20 mouse cellular contexts compared by ENCODE assay signal in genomic region chr19:41369557-41370460, GRCm38 (mm10). TPM values are rescaled to one million over a fixed set of nuclear protein-coding genes. Genes with fewer than 3 reads are reported as not detected.
A peak's percentile ranks its signal among the peaks of the same experiment; 100 is the strongest.
DNase-seq lines count a peak whose midpoint lies in the region; ATAC-seq and TF ChIP-seq lines count a peak whose summit lies in the region.
"Had no signal": no experiment of that assay in that cellular context is flagged by ENCODE, and none has a peak within 500 bp of the region (broad histone marks: within the 10 kb centered on the region; RNA-seq: fewer than 3 reads in every experiment).

No protein-coding gene starts in this region.

- intact Hi-C loops in left cerebral cortex, postnatal 25 days (cut with DNase I): no loop called here

- no peak for DNase-seq in heart, adult 18-20 months
- peak; percentile 86 for DNase-seq in A20 (ENCODE audit: low read depth, low spot score)
- DNase-seq in left cerebral cortex, postnatal 25 days (ENCODE audit: low spot score in 2 of 2): no peak
- DNase-seq in stomach, postnatal 0 days (ENCODE audit: low spot score): no peak
- DNase-seq in left cerebral cortex, adult 18-20 months (ENCODE audit: low spot score in 2 of 2): no peak
- DNase-seq: adrenal gland, postnatal 25 days; cerebellum, adult 2 months; cerebellum, postnatal 36 days; gastrocnemius, postnatal 10 days; kidney, adult 11 months; kidney, postnatal 14 days; lung, postnatal 36 days; thymus, postnatal 36 days had no signal

- no peak overlapping the region for H3K27ac ChIP-seq in heart, embryonic 13.5 days (replicated peaks)
- H3K27ac ChIP-seq in stomach, postnatal 0 days (replicated peaks): no peak overlapping the region
- H3K27ac ChIP-seq: embryonic facial prominence, embryonic 10.5 days; hindbrain, embryonic 10.5 days; hindbrain, postnatal 0 days; midbrain, embryonic 12.5 days had no signal

- TF ChIP-seq EP300 in stomach, postnatal 0 days (optimal IDR thresholded peaks at IDR 0.05): no peak

- no peaks in the 10 kb centered on the region for H3K9me3 ChIP-seq in heart, embryonic 13.5 days
- H3K9me3 ChIP-seq in stomach, postnatal 0 days (ENCODE audit: control insufficient read depth, low read length): no peaks in the 10 kb centered on the region
- H3K9me3 ChIP-seq: embryonic facial prominence, embryonic 10.5 days; hindbrain, embryonic 10.5 days; midbrain, embryonic 12.5 days had no signal

- H3K9ac ChIP-seq in heart, embryonic 13.5 days: peak overlapping the region; percentile 0; the same call in 1 of the 2 replicates
- H3K9ac ChIP-seq in stomach, postnatal 0 days (ENCODE audit: low read length): no peak overlapping the region
- H3K9ac ChIP-seq: midbrain, embryonic 12.5 days had no signal

- no peaks in the 10 kb centered on the region for H3K27me3 ChIP-seq in heart, embryonic 13.5 days (replicated peaks)
- H3K27me3 ChIP-seq in stomach, postnatal 0 days (ENCODE audit: control insufficient read depth, insufficient read depth, low read length): no peaks in the 10 kb centered on the region
- H3K27me3 ChIP-seq: midbrain, embryonic 12.5 days had no signal

- no peaks in the 10 kb centered on the region for H3K36me3 ChIP-seq in heart, embryonic 13.5 days
- no peaks in the 10 kb centered on the region for H3K36me3 ChIP-seq in stomach, postnatal 0 days (ENCODE audit: control insufficient read depth, insufficient read depth, low read length)
- H3K36me3 ChIP-seq: embryonic facial prominence, embryonic 10.5 days; hindbrain, embryonic 10.5 days; midbrain, embryonic 12.5 days had no signal

- no peak overlapping the region for H3K4me3 ChIP-seq in heart, embryonic 13.5 days
- no peak overlapping the region for H3K4me3 ChIP-seq in stomach, postnatal 0 days (ENCODE audit: low read depth, low read length)
- H3K4me3 ChIP-seq: embryonic facial prominence, embryonic 10.5 days; hindbrain, embryonic 10.5 days; midbrain, embryonic 12.5 days had no signal

- H3K4me1 ChIP-seq in heart, embryonic 13.5 days: no peaks in the 10 kb centered on the region
- H3K4me1 ChIP-seq in stomach, postnatal 0 days (replicated peaks; ENCODE audit: control insufficient read depth, insufficient read depth): no peaks in the 10 kb centered on the region
- H3K4me1 ChIP-seq: midbrain, embryonic 12.5 days had no signal

- no peak overlapping the region for H3K4me2 ChIP-seq in heart, embryonic 13.5 days
- H3K4me2 ChIP-seq in stomach, postnatal 0 days (replicated peaks; ENCODE audit: low read depth): no peak overlapping the region
- H3K4me2 ChIP-seq: midbrain, embryonic 12.5 days had no signal

- no peak for ATAC-seq in heart, embryonic 13.5 days (ENCODE audit: extremely low read depth, insufficient number of reproducible peaks, low FRiP score, low TSS enrichment)
- peak; percentile 64 for ATAC-seq in granulocyte monocyte progenitor cell, adult 5-6 weeks (replicated peaks; ENCODE audit: poor library complexity, severe bottlenecking)
- peak; percentile 49 for ATAC-seq in monocyte, adult 5-6 weeks (replicated peaks; ENCODE audit: insufficient number of reproducible peaks, low FRiP score, low TSS enrichment, poor library complexity, severe bottlenecking)
- no peak for ATAC-seq in stomach, postnatal 0 days (ENCODE audit: low FRiP score, low TSS enrichment)
- ATAC-seq: hindbrain, postnatal 0 days had no signal

- TF ChIP-seq CTCF in stomach, postnatal 0 days (IDR thresholded peaks at IDR 0.05; ENCODE audit: low read depth): no peak

- 74% methylated on average over 11 of the region's 11 CpGs for WGBS in heart, embryonic 13.5 days
- WGBS in stomach, postnatal 0 days: 76% methylated on average over 11 of the region's 11 CpGs

RNA-seq across cellular contexts. Expression of gene Pik3ap1, which starts 15.1 kb away (rescaled TPM):
- polyA plus RNA-seq in heart, embryonic 13.5 days (2015; fragmentation: Nextera tagmentation; extraction: Ambion mirVana): 1.4 and 2.0 TPM in 2 replicates
- 1 to 10 TPM; 1.0 to 2.5 TPM for total RNA-seq in heart, adult 18-20 months (2021)
- total RNA-seq in granulocyte monocyte progenitor cell, adult 5-6 weeks (2014; fragmentation: Nextera tagmentation): 23.3 and 24.6 TPM in 2 replicates
- 23.5 and 26.8 TPM in 2 replicates for total RNA-seq in granulocyte monocyte progenitor cell, adult 5-6 weeks (2017)
- total RNA-seq in monocyte, adult 5-6 weeks (2017): 216 to 241 TPM (median 224 TPM) in 3 replicates
- 1 to 10 TPM; 1.8 to 3.0 TPM for total RNA-seq in left cerebral cortex, postnatal 25 days (2021)
- 1.6 and 1.9 TPM in 2 replicates for polyA plus RNA-seq in stomach, postnatal 0 days (2015; fragmentation: Nextera tagmentation; extraction: Ambion mirVana)
- 1 to 10 TPM; 2.4 to 2.6 TPM for total RNA-seq in left cerebral cortex, adult 18-20 months (2021)

Comparison
In these comparisons a context has a peak if more than half of its experiments do, and no peak if none do; other contexts are left out.
1. ATAC-seq: peak in granulocyte monocyte progenitor cell, adult 5-6 weeks (single experiment) and monocyte, adult 5-6 weeks (single experiment); none in heart, embryonic 13.5 days (single experiment) and stomach, postnatal 0 days (single experiment).
2. RNA of gene Pik3ap1, which starts 15.1 kb away (total RNA-seq): 216 to 241 TPM in monocyte, adult 5-6 weeks and 23.3 to 26.8 TPM in granulocyte monocyte progenitor cell, adult 5-6 weeks; 1.8 to 3.0 TPM in left cerebral cortex, postnatal 25 days, 2.4 to 2.6 TPM in left cerebral cortex, adult 18-20 months and 1.0 to 2.5 TPM in heart, adult 18-20 months; every median in the first group is over 4 times any median in the second.